Mouse (Mus musculus) heart, adult 2 months (tissue): Measurements from ENCODE around the gene Dot1l.

Experiments
- CTCF ChIP-seq: fragments of 200-600 bp; IDR thresholded peaks from 2 replicates; pipeline ENCODE4 v1.8.1; 2022; ENCODE audit warnings: antibody characterized with exemption, mild to moderate bottlenecking, moderate library complexity
- POLR2A ChIP-seq: fragments of 200-500 bp; IDR thresholded peaks from 2 replicates; pipeline ENCODE4 v1.6.1; 2011; ENCODE audit warnings: mild to moderate bottlenecking, low read depth, low read length, control low read depth; ENCODE audit not compliant: insufficient read depth

DNA sequence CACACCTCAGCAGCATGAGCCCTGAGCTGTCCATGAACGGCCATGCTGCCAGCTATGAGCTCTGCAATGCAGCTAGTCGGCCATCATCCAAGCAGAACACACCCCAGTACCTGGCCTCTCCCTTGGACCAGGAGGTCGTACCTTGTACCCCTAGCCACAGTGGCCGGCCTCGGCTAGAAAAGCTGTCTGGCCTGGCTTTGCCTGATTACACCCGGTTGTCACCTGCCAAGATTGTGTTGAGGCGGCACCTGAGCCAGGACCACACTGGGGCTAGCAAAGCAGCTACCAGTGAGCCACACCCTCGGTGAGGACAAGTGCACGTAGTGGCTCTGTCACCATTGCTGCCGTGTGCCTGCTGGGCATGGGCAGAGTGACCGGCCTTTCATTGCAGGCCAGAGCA is 31.0 kb downstream of the Dot1l start:
- TF ChIP-seq CTCF (no peak), POLR2A (no peak)
